Mouse (Mus musculus) heart, adult 11 months (tissue): ENCODE results near the gene Slc43a3.

Experiments
- DNase-seq: peaks from one replicate; pipeline ENCODE4 v3.0.0; 2022

Gene Slc43a3

GRCm38 (mm10) chr2:84936474-84937429, at the start of gene Slc43a3:
Gene Slc43a3, plus strand, starts transcription at chr2:84936579.
- peak; percentile 100 for DNase-seq

- DNase-seq = peak; percentile 96
Measured at GRCm38 (mm10) chr2:84886821-84887281, 49.5 kb upstream of the Slc43a3 start.

- peak; percentile 96 for DNase-seq
Measured at GRCm38 (mm10) chr2:84887411-84888271, 48.7 kb upstream of the Slc43a3 start.

DNA sequence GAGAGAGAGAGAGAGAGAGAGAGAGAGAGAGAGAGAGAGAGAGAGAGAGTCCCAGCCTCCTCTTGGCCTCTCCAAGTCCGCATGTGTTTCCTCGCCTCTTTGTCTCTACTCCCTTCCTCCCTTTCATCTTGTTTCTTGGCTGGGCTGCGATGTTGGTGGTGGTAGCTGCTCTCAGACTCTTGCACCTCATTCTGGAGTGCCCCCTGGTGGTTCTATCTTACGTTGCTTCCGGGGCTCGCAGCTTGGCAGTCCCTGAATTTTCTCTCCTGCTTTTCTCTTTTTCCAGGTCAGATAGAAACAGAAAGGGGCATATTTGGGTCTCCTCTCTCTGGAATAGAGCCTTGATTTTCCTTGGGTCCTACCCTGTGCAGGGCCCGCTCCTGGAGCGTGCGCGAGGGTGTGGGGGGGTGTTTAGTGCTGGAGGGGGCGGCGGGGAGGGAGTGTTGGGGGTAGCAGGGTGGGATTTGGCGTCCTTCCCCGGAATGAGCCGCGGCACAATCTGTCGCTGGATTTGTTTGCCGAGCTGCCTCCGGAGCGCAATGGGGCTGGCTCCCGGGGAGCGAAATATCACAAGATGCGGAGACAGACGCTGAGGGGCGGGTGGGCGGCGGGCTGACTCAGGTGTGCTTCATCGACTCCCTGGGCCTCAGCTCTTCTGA, 47.6 kb upstream of the Slc43a3 start:
- peak; percentile 98 for DNase-seq

- DNase-seq = peak; percentile 95
Measured at GRCm38 (mm10) chr2:84889316-84890044, 46.9 kb upstream of the Slc43a3 start.

- peak; percentile 98 for DNase-seq
Measured at GRCm38 (mm10) chr2:84890045-84890340, 46.4 kb upstream of the Slc43a3 start.

GRCm38 (mm10) chr2:84893359-84893758, 43.0 kb upstream of the Slc43a3 start:
- DNase-seq = peak; percentile 78

- DNase-seq = peak; percentile 94
Measured at GRCm38 (mm10) chr2:84895495-84896198, 40.7 kb upstream of the Slc43a3 start.

DNA sequence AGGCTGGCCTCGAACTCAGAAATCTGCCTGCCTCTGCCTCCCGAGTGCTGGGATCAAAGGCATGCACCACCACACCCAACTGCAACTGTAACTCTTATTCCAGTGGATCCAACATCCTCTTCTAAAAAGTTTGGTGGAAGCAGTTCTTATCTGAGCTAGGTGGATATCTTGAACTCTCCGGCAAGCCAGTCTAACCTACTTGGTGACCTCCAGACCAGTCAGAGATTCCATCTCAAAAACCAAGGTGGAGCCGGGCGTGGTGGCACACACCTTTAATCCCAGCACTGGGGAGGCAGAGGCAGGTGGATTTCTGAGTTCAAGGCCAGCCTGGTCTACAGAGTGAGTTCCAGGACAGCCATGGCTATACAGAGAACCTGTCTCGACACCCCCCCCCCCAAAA, 39.7 kb upstream of the Slc43a3 start:
- peak; percentile 85 for DNase-seq

DNA sequence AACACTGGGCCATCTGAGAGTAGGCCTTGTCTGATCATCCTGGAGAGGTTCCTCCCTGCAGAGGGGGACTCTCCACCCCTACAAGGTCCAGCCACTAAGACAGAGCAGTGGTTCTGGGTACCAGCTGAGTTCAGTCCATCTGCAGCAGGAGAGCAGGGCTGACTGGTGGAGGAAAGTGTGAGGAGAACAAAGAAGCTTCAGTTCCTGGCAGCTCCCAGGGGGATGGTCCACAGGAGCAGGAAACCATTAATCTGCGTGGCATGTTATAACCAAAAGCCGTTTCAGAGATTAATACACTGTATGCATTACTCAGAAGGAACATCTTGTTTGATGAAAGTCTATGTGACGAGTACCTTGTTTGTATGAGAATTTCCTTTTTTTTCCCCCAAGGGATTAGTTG, 23.7 kb upstream of the Slc43a3 start:
- DNase-seq = no peak

- no peak for DNase-seq
Measured at GRCm38 (mm10) chr2:84913881-84914280, 22.5 kb upstream of the Slc43a3 start.

GRCm38 (mm10) chr2:84915330-84915729, 21.0 kb upstream of the Slc43a3 start:
- DNase-seq = peak; percentile 98

DNA sequence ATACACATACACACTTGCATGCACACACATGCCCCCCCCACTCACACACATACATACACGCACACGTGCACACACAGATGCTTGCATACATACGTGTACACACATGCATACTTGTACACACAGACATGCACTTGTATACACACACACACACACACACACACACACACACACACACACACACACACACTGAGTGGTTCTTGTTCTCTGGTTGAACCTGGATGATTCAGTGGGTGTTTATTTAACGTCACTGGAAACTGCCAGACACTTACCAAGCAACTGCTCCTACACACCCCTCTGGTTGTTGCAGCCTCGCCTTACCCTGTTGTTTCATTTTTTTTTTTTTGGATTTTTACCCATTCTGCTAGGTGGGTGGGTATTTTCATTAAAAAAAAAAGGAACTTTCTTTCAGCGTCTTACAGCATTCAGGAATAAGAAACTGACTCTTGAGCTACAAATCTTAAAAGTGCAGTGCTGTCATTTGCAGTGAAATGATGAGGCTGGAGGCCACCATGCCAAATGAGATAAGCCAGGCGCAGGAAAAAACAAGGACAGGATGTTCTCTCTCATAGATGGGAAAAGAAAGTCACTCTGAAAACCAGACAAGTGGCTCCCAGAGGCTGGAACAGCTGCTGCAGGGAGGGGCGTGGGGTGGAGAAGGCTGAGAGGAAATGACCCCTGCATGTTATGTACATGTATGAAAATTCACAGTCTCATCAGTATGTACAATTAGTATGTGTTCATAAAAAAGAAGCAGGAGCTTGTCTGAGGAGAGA, 19.6 kb upstream of the Slc43a3 start:
- DNase-seq = peak; percentile 99

- DNase-seq = peak; percentile 89
Measured at GRCm38 (mm10) chr2:84918188-84918587, 18.2 kb upstream of the Slc43a3 start.

GRCm38 (mm10) chr2:84919601-84920108, 16.7 kb upstream of the Slc43a3 start:
- DNase-seq = peak; percentile 90

GRCm38 (mm10) chr2:84930186-84930585, 6.2 kb upstream of the Slc43a3 start:
- DNase-seq = no peak

DNA sequence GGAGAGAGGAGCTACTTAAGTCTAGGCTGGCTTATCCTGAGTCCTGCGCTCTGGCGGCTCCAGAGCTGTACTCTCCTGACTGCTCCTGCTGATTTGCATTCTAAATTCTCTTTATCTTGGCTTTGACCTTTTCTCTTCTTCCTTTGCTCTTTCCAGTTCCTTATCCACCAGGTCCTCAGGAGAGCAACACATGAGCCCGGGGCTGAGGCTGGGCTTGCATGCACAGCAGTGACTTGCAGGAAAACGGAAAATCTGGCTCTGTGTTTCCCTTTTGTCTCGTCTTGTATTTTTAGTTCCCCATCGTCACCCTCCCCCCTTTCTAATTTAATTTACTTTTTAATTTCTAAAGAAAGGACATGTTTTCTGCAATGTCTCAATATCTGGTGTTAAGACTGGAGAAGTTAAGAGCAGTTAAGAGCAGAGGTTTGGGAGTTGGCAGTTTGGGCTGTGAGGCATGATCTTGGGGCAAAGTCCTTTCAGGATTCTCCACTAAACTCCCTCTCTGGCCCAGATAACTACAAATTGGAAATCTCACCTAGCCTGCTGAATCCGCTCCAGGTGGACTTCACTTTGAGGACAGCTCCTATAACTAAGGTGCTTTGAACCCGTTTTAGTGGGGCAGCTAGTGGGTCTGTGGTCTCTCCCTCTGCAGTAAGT, 2.3 kb upstream of the Slc43a3 start:
- DNase-seq = peak; percentile 91

DNA sequence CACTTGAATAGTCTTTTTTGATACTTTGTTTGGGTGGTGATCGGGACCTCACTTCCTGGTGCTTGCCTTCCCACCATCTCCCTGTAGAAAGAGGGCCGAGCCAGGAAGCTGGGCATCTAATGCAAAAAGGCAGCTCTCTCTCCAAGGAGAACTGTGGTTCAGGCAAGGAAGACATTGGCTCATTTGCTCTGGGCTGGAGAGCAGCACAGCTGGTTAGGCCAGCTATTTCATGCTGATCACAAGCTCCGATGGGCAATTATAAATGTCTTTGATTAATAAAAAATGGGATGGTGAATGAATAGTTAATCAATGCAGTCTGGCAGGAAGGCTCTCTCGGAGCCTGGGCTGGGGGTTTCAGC, 1.8 kb upstream of the Slc43a3 start:
- peak; percentile 85 for DNase-seq

DNA sequence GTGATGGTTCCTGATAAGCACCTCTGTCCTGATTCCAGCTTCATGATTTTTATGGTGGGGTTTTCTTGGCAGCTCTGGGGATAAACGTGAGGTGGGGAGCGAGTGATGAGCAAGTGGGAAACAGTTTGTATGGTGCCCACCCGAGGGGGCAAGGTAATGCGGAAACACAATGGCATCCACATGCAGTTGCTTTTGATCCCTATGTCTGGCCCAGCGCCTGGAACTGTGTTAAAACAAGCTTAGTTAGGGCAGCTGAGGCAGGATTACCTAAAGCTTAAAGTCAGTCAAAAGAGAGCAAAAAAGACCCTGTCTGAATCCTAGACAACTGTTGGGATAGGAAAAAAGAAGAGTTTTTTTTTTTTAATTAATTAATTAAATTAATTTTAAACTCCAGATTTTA, 1.3 kb upstream of the Slc43a3 start:
- DNase-seq = no peak

DNA sequence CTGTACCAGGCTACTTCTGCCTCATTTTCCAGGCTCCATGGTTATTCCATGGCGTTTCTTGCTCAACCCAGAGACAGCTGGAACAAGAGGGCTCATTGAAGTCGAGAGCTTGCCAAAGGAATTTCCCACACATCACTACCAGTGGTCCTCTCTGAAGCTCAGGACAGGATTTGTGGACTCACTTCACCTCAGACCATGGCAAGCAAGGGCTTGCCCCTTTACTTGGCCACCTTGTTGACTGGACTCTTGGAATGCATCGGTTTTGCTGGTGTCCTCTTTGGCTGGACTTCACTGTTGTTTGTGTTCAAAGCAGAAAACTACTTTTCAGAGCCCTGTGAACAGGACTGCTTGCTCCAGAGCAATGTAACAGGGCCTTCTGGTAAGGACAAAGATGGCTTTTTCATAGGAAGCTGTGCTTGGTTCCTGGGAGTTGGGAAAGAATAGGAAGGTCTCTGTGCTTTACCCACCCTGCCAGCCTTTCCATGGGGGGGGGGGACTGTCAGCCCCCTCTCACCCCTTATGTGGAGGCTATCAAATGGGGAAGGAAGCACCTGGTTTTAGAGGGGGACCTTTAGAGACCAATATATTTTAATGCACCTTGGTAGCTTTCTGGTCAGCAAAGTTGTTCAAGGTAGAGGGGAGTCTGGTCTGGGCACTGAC, 1.2 kb downstream of the Slc43a3 start:
- peak; percentile 94 for DNase-seq
